Mouse (Mus musculus): ENCODE measurements around the gene Maats1.

DNA sequence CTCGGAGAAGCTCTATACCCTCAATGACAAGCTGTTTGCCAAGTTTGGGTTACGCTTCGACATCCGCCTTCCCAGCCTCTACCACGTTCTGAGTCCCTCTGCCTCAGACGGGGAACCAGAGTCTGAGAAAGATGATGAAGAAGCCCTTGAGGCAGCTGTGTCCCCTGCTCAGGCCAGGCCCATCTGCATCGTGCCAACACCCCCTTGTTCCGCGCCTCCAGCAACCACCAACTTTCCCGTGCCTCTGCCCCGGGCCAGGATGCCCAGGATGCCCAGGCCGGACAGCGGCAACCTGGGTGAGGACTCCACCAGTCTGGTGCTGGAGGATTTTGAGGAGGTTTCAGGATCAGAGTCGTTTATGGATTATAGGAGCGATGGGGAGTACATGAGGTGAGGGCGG lies 32.0 kb upstream of the Maats1 start:
- no peak for TF ChIP-seq ZC3H11A (IDR thresholded peaks at IDR 0.05; ENCODE audit: borderline replicate concordance, low read depth, low read length)
- no peak for TF ChIP-seq MAFK (IDR thresholded peaks at IDR 0.05; ENCODE audit: insufficient read depth, low read depth, low read length)

All from ES-E14 (cell line).